Mouse (Mus musculus) E14TG2a.4 (cell line): Measurements from ENCODE around the gene Trap1.

Experiments
- CTCF ChIP-seq: conservative IDR thresholded peaks from 2 replicates; pipeline ENCODE4 v1.5.1; 2014; ENCODE audit warnings: low read length
- POU5F1 ChIP-seq: IDR thresholded peaks from 2 replicates; pipeline ENCODE4 v1.6.1; 2014; ENCODE audit warnings: low read length, borderline replicate concordance

DNA sequence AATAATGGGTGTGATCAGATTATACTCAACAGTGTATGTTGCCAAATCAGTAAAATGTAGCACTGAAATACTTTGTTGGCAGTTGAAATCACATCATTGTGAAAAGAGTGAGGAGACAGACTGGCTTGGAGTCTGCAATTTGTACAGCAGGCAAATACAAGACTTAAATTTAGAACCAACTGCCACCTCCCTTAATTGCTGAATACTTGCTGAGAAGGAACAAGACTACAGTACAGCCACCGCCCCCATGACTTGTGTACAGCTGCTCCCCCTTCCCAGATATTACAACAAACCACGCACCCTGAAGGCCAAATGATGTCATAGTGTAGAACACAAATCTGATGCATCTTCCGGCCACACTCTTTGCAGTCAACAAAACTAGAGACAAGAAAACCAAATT lies 18.5 kb upstream of the Trap1 start:
- TF ChIP-seq CTCF (no peak), POU5F1 (no peak)
